Mouse (Mus musculus) c-Kit-positive CD71-negative TER-119-negative erythroid progenitor cells, embryonic 14.5 days (primary cell): ENCODE results near the gene Rnf34.

Experiments
- DNase-seq: peaks from one replicate; pipeline ENCODE4 v3.0.0-alpha.2; 2013; ENCODE audit warnings: low read depth

Gene Rnf34

DNA sequence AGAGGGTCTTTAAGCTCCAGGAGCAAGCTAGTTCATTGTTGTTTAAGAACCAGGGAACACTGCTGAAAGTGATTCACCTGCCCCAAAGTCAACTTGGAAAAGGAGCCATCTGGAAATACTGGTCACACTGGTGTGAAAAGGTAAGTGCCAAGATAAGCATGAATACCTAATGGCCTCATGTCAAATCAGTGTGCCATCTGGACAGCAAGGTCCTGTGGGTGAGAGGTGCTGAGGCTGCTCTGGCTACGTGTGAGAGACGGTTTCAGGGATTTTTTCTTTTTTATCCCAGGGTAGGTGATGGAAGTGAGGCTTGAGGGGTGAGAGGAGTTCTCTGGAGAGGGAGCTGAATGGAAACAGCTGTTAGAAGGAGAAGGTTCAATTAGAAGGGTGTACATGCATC lies 23.7 kb downstream of the Rnf34 start:
- no peak for DNase-seq

DNA sequence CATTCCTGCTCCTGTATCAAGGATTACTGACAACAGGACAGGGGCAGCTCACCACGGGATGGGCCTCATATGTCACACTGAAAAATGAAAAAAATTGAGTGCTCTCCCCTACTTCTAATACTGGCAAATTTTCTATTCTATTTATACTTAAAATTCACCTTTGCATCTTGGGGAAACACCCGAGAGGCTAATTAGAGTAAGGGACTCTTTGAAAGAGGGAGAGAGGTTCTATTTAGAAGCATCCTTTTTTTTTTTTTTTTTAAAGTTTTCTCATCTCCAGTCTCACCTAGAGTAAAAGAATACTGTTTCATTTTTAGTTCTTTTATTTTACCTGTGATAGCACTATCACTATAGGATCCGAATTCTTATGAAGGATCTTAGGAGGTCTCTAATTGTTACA lies 24.5 kb downstream of the Rnf34 start:
- no peak for DNase-seq

DNA sequence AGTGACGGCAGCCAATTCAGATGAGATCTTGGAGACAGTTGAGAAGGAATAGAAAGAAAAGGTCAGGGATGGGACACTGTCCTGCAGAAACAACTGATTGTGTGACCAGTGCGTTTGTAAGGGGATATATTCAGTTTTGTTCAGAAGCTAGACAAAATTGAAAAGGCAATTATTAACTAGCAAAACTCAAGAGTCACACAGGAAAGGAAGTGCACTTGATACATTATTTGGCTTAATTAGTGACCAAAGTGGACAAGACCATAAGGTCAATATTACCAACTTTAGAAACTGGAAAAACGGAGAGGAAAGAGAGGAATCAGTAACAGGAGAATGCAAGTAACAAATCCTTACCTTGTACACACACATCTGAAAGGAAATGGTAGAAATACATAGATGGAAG lies 26.8 kb downstream of the Rnf34 start:
- DNase-seq = no peak

DNA sequence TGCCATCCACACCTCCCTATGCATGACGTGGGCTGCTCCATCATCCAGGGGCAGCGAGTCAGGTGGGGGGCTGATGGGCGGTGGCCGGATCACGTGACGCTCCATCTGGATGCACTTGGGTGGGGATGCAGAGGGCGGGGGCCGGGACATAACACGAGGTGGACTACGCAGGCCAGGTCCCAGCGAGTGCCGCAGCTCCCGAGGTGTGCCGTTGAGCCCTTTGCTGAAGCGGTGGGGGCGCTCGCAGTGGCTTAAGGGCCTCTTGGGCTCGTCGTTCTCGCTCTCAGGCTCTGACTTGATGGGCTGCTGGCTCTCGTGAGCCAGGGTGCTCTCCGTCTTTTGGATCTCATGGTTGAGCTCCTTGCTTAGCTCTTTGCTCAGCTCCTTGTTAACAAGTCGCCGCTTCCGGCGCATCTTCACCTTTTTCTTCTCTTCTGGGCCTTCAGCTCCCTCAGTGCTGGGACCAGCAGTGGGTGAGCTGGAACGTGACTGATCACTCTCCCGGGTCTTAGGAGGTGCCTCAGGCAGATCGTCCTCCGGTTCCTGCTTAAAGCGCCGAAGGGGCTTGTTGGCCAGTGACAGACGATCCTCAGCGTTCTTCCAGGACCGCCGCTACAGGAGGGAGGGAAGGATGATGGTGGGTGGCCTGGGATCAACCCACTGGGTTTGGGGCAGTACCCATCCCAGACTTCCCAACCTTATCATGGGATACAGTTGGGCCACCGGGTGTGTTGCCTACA lies 30.6 kb downstream of the Rnf34 start:
- DNase-seq = no peak

DNA sequence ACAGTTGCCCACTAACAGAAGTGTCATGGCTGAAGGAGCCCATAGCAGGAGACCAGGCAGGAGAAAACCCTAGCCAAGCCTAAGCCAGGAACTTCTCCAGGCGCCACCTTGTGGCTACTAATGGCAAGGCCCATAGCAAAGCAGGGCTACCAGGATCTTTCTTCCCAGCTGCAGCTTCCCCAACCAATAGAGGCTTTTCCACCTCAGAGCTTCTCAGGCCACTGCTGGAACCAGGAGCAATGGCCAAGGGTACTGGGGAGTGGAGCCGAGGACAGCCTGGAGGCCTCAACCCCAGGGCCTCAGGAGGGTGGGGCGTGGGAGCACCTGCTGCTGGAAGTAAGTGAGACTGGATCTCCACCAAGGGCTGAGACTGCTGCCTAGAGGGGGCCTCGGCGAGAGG lies 31.5 kb downstream of the Rnf34 start:
- no peak for DNase-seq

DNA sequence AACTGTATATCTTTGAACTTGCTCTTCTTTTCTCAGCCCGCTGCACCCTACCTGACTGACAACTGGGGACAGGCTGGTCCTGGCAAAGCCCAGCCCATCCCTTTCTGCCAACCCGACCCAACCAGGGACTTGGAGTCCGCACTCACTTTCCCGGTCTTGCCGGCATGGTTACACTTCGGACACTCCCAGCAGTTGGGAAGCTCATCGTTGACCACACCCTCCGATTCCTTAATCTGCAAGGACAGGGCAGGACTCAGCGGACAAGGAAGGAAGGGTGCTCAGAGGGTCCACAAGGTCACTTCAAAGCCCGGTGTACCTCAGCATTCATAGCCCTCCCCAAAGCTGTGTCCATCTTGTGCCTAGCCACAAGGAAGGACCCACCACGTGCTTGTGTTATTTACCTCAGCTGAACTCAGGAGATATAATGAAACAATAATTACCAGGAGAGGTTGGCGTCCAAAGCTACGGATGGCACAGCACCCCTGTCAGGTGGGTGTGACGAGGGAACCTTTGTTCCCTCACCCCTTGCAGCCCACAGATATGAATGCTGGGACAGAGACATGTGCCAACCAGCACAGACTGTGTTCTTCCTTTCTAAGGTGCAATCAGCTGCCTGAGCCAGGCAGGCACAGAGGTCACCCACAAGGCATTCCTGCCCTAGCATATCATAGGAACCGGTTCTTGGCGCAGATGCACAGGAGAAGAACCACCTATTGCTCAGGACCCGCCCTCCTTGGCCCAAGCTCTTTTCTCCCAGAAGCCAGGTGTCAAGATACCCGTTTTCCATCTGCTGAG lies 32.6 kb downstream of the Rnf34 start:
- DNase-seq = no peak

DNA sequence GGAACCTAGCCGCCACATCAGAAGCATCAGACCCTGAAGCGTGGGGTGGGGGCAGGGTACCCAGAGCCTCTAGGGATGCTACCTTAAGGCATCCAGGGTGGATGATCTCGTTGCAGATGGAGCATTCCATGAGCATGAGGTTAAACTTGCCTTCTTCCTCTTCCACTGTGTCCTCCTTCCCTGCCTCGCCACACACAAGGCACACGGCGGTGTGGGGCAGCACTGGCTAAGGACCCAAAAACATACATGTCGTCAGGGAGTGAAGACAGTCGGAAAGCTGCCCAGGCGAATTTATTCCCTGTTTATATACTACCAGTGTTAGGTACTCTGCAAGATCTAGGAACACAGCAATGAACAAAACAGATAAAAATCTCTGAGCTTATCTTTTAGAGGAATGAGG lies 33.4 kb downstream of the Rnf34 start:
- DNase-seq = no peak

DNA sequence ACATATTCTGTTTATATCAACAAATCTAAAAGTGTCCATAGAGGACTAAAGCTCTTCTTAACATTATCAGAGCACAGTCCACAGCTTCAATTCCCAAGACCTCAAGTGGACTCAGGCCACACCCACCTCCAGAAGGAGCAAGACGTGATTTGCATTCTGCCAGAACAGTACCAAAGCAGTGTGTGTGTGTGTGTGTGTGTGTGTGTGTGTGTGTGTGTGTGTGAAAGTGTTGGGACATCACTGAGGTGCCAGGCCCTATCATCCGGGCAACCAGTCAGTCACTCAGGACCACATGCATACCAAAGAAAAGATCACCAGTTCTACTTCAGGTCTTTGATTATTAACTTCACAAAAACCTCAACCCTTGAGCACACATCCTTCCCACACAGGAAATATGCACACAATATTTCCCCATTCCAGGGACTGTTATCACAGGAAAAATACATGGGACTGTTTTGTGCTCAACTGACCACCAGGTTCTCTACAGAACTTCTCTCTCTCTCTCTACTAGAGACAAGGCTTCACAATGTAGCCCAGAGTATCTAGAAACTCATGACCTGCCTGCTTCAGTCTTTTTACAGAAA lies 33.9 kb downstream of the Rnf34 start:
- no peak for DNase-seq

DNA sequence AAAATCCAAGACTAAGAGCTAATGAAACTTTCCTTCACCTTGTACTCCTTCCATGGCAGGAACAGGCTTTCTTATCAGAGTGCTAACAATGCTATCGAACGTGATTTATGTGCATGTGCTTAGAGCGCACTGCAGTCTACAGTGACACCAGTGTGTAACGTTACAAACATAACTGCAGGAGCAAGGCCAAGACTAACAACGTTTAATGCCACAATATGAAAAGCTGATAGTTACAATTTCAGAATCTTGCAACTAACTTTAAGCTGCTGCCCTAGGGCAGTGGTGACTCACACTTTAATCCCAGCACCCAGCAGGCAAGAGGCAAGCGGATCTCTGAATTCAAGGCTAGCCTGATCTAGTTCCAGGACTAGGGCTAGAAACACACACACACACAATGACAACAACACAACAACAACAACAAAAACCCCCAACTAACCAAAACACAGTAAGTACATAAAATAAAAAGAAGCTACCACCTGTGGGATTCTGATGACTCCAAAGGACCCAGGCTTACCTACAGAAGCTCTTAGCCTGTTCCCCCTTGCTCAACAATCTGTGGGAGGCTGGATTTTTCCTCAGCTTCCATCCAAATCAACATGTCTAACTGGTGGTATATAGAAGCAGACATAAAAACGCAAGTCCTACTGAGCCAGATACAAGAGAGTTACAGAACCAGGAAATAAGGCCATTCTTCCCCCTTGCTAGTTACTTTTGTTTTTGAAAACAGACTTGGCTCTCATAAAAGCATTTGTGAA lies 34.9 kb downstream of the Rnf34 start:
- no peak for DNase-seq

DNA sequence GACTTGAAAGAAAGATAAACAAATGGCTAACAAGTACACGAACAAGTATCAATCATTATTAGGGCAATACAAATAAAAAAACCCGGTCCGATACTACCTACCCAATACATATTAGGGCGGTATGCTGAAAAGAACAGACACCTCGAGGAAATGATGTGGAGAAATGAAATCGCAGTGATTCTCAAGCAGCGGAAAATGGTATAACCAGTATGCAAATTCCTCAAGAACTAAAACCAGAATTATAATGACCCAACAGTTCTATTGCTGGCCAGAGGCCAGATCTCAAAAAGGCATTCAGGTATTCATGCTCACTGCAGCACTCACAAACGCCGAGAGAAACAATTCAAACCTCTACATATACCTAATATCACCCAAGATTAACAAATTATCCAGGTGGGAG lies 37.2 kb downstream of the Rnf34 start:
- no peak for DNase-seq

DNA sequence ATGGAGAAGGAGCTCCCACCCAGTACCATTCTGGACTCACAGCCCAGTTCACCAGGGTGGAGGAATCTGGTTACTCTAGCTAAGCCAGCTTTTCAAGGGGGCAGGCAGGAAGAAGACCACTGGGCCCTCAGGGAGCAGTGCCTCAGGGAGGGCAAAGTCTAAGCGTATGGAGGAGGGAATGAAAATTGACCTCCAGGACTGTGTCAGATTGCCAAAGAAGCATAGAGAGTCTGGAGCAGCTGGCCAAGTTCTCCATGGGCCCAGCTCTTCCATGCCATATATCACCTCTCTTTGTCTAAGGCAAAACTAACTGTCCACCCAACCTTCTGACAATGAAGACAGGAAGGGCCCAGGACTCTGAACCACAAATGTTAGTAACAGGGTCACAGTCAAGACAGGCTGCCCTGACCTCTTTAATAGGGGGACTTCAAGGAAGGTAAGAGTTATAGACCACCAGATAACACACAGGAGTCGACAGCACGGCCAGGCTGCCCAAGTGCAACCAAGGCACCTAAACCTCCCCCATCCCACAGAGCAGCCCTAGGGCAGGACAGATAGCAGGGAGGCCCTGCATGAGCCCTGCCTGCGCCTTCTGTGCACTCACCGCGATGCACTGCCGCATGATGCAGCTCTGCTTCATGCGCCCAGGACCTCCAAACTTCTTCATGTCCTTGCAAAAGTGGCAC lies 38.2 kb downstream of the Rnf34 start:
- DNase-seq = no peak

DNA sequence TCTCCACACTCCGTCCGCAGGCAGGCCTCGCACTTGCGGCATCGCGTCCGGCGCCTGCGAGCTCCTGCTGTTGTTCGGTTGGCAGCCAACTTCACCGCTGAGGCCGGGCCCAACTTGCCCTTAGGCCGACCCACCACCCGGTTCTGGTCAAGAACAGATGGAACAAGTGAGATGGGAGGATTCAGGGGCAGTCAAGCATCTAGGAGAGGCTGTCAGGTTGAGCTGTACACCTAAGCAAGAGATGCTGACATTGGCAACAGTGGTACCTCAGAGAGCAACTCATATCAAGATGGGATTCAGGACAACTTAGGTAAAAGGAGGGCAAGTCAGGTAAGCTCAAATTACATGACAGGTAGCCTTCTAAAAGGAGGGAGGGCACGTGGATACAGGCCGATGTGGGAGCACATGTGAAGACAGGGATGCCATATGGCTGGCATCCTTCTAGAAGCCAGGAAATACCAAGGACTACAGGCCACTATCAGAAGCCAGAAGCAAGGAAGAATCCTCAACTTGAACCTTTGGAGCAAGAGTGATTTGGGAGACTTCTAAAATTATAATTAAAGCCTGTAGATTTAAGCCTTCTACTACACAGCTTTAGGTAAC lies 38.9 kb downstream of the Rnf34 start:
- DNase-seq = no peak

DNA sequence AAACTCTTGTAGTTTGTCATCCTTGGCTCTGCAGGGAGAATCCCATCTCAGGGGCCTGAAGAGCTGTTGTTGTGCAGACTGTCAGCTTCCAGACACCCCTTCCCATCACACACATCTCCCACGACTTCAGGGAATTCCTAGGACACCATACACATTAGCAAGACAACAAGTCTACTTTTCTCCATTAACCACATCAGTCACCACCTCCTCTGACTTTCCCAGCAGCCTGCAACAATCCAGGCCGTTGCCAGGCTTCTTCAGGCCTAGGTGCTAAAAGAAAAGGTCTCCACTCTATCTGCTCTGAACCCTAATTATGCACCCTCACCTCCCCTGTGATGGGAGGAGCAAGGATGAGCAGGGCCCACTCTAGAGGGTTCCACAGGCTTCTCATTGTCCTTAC lies 40.5 kb downstream of the Rnf34 start:
- DNase-seq = no peak

DNA sequence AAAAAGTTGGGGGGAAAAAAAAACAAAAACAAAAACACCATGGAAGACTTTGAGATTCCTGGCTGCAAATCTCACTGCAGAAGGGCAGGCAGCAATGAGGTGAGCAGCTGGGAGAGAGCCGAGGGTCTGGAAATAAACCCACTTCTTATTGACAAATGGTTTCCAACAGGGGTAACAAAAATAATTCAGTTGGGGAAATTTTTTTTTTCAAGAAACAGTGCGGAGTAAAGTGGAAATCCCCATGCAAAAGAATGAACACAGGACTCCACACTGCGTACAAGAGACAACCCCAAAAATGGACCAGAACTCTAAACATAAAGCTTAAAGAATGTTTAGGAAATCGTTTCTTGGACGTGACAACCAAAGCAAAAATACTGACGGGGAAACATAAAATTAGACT lies 43.4 kb downstream of the Rnf34 start:
- DNase-seq = no peak

DNA sequence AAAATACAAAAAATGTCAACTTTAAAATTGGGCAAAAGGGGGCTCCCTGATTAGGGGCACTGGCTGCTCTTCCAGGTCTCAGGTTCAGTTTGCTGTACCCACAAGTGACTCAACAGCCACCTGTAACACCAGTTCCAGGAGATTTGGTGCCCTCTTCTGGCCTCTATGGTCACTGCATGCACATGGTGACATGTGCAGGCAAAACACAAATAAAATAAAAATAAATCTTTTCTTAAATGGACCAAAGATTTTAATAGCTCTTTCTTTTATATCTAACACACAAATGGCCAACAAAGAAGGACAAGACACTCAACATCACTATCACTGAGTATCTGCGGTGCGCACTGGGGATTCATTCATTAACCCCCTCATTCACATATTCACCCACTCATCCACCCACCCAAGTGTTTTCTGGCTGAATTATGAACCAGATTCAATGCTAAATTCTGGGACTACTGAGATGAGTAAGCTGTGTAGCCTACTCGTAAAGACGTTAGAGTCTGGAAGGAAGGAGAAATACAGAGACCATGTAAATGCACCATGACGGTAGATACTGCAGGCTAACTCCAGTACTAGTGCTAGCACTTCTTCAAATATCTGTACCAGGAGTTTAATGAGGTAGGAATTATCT lies 44.3 kb downstream of the Rnf34 start:
- DNase-seq = no peak

DNA sequence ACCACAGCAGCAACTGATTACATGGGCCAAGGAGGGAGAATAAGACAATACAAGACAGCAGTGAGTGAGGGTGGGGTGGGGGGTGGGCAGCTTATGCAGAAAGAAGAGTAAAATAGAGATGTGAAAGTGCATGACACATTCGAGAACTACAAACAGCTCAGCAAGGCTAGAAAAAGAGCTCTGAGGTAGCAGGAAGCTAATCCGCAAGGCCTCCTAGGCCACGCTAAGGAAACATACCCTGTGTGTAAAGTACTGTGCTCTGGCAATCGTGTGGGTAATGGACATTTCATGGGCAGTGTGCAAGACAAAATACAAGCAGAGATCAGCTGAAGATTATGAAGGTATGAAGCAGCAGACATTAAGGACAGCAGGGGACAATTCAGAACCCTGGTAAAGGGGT lies 45.0 kb downstream of the Rnf34 start:
- no peak for DNase-seq

DNA sequence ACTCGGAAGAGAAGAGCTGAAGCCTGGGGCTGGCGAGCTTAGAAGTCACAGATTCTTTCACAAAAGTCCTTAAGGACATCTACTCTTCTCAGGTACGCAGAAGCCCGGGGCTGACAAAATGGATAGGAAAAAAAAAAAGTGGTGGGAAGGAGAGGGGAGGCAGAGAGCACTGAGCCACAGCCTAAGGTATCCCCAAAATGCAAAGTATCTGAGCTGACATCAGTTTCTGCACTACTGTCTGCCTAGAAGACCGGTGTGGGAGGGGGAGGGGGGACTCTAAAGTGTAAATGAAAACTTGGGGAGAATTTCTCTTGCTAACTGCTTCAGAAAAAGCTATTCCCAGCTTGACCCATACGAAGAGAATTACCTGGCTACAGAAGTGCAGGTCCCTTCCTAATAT lies 48.3 kb downstream of the Rnf34 start:
- DNase-seq = no peak

DNA sequence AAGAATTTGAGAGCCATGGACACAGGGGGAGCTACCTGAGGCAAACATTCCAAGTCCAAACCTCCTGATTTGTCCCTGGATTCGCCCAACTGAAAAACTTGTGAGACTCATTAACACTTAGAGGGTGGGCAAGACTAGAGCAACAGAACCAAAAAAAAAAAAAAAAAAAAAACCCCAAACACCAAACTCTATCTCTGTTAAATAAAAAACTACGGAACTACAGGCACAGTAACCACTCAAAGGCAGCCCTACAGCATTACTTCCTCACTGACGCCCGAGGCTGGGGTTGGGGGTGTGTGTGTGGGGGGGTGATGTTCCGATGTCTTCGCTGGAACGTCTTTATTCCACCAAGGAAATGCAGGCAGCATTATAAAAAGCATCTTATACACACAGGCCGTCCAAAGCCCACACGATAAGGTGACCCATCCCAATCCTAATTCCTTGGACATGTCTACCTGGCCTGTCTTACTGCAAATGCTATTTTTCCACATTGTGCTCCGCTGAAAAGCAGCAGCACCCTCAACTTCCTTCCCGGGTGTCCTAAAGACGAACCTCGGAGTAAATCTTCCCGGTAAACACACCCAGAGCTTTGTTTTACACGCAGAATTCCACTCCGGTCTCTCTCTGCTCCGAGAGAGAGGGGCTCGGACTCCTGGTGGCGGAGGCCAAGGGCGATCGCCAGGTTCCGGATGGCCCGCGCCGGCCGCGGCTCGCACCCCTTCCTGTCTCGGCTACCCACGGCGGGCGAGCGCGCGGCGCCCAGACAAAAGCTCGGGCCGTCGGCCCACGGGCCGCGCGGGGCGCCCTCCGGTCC lies 49.3 kb downstream of the Rnf34 start:
- DNase-seq = no peak

DNA sequence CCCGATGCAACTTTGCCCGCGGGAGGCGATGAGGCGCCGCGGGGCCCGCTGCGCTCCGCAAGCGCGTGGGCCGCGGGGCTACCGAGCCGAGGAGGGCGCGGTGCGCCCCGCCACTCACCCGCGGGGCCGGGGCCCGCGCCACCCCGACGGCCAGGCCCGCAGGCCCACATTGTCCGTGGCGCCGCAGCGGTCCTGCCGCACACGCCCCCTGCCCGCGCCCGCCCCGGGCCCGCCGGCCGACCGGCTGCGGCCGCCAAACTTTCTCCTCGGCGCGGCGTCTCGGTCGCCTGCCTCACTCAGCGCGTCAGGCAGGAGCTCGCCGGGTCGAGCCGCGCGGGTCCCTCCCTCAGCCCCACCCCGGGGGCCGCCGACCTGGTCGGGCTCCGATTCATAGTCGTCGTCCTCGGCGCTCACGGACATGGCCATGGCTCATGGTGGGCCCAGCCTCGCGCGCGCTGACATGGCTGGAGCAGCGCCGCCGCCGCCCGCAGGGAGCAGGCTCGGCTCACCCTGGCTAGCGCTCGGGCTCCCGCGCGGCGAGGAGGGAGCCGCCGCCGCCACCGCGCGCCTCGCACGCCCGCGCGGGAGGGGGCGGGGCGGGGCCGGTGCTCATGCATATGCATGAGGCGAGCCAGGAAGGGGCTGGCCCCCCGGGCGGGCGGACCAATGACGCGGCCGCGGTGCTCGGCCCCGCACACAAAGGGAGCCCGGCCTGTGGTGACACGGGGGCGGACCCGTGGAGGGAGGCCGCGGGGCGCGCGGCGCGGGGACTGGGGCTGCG lies 50.1 kb downstream of the Rnf34 start:
- peak; percentile 76 for DNase-seq
